Mouse (Mus musculus) hematopoietic stem cell, adult 5-6 weeks (primary cell): ENCODE data around the gene Rnf212b. TPM values are rescaled to one million over a fixed set of nuclear protein-coding genes. Genes with fewer than 3 reads are reported as not detected.

ENCODE experiments used
- ATAC-seq, 2 experiments: fragments of 125-278 bp in 1 of 2; replicated peaks in 1 of 2; 2 replicates each; pipeline ENCODE4 v1.8.0; 2016 to 2017; ENCODE audit warnings: inconsistent platforms in 2 of 2, mild to moderate bottlenecking in 2 of 2, moderate number of reproducible peaks in 2 of 2, low read depth in 1 of 2, moderate TSS enrichment in 1 of 2; ENCODE audit not compliant: low FRiP score in 2 of 2, poor library complexity in 2 of 2, severe bottlenecking in 2 of 2, insufficient read depth in 1 of 2, low TSS enrichment in 1 of 2
- total RNA-seq: library from RNA; stranded (forward); fragments of 172-1452, 232-1000 nt; gene quantifications from 2 replicates; pipeline ENCODE4 v1.2.3, GENCODE M21; 2017

Gene Rnf212b
- total RNA-seq, 1 experiment from 2014 or later, result not detected

- ATAC-seq, result 0 out of 4 replicates have a peak, but pooled peaks of 1 of the 2 experiments have one; percentile 33
Observed at GRCm38 (mm10) chr14:54860511-54860910, 46.6 kb downstream of the Rnf212b start.

DNA sequence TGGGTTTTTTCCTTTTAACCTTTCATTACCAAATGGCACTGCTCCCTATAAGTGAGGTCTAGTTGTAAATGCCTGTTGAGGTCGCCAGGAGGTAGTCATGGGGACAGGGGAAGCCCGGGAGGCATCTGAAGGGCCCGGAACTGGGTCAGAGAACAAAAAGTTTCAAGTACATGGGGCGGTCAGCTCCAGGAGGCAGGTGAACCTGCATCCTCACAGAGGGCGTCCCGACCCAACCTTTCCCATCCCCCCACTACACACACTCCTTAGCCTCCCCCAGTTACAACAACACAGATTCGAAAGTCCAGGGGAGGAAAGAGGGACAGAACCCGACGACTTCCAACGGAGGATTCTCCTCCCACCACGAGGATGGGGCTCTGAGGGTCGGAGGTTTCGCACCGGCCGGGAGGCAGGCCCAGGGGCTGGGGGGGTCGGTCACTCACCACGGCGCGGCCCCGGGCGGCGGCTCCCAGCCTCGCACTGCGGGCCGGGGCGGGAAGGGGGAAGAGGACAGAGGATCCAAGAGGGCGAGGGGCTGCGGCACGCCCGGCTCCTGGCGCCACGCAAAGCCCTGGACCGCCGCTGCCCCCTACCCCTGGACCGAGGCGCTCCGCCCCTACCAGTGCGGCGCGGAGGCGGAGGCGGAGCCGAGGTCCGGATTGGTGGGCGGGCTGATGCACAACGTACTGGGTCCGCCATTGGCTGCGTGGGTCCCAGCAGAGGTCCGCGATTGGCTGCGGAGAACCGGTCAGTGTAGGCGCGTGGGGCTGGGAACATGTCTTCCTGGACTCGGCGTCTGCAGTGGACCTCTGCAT lies 49.8 kb downstream of the Rnf212b start:
- peak; percentile 96 to 98 for ATAC-seq

DNA sequence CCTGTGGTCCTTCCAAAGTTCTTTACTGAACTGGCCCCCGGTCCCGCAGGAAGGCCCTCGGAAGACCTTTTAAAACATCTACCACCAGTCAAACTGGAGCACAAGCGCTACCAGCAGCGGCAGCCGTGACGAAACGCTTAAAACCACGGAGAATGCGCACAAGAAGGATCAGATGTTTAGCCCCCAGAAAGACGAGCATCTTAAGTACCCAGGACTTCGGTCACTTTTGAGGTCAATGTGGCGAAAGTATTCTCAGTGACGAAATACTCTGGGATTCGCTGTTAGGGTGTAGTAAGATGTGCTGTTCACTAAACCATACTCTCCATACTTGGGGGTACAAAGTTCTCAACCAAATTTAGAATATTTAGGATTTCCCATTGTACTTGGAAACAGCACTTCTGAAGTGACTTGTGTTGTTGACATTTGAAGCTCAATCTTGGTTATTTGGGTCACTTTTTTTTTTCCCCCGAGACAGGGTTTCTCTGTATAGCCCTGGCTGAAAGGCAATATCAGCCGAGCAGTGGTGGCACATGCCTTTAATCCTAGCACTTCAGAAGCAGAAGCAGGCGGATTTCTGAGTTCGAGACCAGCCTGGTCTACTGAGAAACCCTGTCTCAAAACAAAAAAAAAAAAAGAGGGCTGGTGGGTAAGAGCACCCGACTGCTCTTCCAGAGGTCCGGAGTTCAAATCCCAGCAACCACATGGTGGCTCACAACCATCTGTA lies 50.5 kb downstream of the Rnf212b start:
- peak; percentile 8 to 54; a peak in 2 of 4 replicates for ATAC-seq

- no peak for ATAC-seq
Observed at GRCm38 (mm10) chr14:54865626-54866025, 51.7 kb downstream of the Rnf212b start.

DNA sequence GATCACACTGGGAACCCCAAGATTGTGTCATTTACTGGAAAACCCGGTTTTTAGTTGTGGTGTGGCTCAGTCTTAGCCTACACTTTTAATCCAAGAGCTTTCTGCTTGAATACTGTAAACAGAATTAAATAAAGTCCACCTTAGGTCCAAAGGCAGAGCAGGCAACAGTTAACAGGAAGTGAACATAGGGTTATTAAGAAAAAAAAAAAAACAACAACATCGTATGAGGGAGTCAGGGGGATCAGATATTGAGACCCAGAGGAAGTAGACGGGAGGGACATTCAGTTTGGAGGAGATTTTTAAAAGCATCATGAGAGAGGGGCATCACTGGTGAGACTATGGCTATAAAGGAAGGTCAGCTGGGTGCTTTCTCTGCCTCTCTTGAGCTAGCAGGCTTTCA lies 52.3 kb downstream of the Rnf212b start:
- ATAC-seq, result no peak

DNA sequence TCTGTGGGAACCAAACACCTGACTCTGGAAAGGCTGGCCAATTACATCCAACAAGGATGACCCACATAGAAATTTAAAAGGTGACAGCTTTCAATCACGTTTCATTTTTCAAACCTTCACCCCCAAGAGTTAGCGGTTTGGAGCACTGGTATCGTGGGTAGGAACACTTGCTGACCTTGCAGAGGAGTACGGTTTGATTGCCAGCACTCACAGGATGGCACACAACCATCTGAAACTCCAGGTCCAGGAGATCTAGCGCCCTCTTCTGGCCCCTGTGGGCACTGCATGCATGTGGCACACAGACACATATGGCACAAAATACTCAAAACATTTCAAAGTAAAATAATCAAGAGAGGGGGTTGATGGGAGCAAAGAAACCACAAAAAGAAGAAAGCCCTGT lies 53.0 kb downstream of the Rnf212b start:
- ATAC-seq, result no peak

DNA sequence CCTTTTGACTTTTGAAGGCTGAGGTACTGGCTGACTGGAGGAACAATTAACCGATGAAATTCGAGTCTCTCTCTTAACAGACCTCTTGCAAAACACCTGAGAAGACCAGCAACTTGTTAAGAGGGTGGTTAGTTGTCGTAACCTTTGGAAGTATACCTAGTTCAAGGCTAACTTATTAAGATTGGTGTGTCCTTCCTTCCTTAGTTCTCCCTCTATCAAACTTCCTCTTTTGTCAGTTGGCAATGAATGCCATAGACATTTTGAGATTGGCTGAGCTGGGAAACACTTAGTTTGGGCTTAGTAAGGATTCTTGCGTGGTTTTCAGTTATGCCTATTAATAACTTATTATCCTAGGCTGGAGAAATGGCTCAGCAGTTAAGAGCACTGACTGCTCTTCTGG lies 54.1 kb downstream of the Rnf212b start:
- ATAC-seq, result no peak

DNA sequence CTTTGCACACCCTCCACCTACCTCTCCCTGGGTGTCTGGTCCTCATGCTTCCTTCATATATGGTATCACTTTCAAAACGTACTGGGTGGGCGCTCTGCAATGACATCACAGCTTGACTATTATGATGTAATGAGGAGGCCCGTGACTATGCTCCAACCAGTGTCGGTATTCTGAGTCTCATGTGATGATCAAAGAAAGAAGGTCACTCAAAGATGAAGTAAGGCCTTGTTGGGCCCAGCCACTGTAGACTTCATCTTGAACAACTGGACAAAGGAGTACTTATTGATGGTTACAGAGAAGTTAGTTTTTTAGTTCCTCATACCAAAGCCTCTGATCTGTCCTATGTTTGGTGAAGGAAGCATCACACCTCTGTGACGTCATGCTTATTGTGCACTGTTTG lies 56.9 kb downstream of the Rnf212b start, which contains the start of gene Homez:
TSS of gene Homez (minus strand) at position 101 of the 400 bp plus-strand sequence.
- ATAC-seq, result no peak

- no peak for ATAC-seq
Observed at GRCm38 (mm10) chr14:54874165-54874564, 60.2 kb downstream of the Rnf212b start.

GRCm38 (mm10) chr14:54875844-54876538 lies 62.0 kb downstream of the Rnf212b start:
- peak; percentile 6 to 34; a peak in 2 of 4 replicates for ATAC-seq

DNA sequence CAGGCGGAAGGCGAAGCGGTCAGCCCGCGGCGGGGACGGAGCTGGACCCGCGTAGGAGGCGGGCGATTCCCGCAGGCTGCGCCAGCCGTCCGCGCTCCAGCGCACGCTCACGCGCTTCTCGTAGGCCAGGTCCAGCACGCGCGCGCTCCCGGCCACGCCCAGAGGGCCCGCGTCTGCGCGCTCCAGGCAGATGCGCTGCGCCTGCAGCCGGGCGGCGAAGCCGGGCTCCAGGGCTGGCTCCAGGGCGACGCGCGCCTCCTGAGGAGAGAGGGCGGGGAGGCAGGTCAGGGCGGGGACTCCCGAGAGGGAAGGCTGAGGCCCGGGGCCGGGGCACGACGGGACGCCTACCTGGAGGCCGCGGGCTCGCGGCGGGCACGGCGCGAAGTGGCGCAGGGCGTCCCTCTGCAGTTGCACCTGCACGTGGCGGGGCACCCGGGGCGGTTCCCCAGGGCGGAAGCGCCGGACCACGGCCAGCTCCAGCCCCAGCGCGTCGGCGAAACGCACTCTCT lies 62.7 kb downstream of the Rnf212b start:
- peak; percentile 72 to 73 for ATAC-seq

DNA sequence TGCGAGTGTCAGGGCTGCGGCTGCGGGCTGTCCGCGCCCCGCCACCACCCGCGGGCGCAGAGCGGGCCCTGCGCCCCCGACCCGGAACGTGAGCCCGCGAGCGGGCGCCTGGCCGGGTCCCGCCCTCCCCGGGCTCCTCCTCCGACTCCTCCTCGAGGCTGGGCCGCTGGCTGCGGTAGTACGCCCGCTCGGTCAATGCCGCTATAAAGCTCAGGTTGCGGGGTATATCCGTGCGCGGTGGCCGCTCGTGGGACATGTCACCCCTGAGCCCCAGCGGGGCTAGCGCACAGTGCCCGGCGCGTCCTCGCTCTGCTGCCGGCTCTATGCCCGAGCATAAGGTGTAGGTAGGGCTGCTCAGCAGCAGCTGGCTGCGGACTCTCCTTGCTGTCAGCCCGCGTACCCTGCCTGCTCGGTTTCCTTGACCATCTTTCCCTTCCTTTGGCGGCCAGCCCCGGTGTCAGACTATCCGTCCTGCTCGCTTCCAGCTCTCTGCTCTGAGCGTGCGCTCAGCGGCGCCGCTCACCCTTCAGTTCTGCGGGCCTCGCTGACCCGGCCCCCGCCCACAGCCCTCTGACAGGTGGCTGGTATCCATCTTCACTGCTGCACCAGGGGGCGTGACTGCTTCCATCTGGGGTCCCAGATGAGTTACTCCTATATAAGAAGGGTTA lies 63.2 kb downstream of the Rnf212b start, which contains the start of gene Ppp1r3e:
TSS of gene Ppp1r3e (minus strand) at position 503 of the 668 bp plus-strand sequence.
- ATAC-seq, result peak; percentile 52 to 75

GRCm38 (mm10) chr14:54883154-54884021 lies 69.4 kb downstream of the Rnf212b start, which contains the start of the genes Bcl2l2 and Gm20521:
Gene Bcl2l2, plus strand, starts transcription at chr14:54883377.
Gene Gm20521, plus strand, starts transcription at chr14:54883441.
- peak; percentile 82 to 83 for ATAC-seq

- ATAC-seq, result 0 out of 4 replicates have a peak, but pooled peaks of 1 of the 2 experiments have one; percentile 14
Observed at GRCm38 (mm10) chr14:54884022-54884712, 70.2 kb downstream of the Rnf212b start.

DNA sequence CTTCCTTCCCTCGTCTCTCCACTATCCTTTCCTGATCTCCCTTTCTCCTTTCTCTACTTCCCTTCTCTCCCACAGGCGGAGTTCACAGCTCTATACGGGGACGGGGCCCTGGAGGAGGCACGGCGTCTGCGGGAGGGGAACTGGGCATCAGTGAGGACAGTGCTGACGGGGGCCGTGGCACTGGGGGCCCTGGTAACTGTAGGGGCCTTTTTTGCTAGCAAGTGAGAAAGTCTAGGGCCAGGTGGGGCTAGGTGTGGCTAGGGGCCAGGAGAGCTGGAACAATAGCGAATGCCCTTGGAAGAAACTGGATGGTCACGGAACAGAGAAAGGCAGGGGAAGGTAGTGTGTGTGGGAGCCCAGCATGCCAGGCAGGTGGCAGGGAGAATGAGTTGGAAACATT lies 71.4 kb downstream of the Rnf212b start:
- no peak for ATAC-seq
